Mouse (Mus musculus) cerebellum, adult 2 months (tissue): ENCODE data around the gene Plxnb2. TPM values are rescaled to one million over a fixed set of nuclear protein-coding genes. Genes with fewer than 3 reads are reported as not detected.
A peak's percentile ranks its signal among the peaks of the same experiment; 100 is the strongest.

Source experiments
- DNase-seq, 2 experiments: peaks; one replicate each; pipeline ENCODE4 v3.0.0; 2021
- H3K27ac ChIP-seq: fragments of 200-500 bp; 2 replicates; pipeline ENCODE4 v1.5.1; 2012; ENCODE audit warnings: low read length, control low read depth, inconsistent platforms; ENCODE audit not compliant: insufficient read depth
- H3K27me3 ChIP-seq: fragments of 200-500 bp; 2 replicates; pipeline ENCODE4 v1.6.1; 2012; ENCODE audit warnings: inconsistent platforms, mild to moderate bottlenecking, low read length, moderate library complexity; ENCODE audit not compliant: control insufficient read depth, insufficient read depth
- H3K4me1 ChIP-seq: fragments of 200-500 bp; 2 replicates; pipeline ENCODE4 v1.6.1; 2011; ENCODE audit warnings: low read length; ENCODE audit not compliant: control insufficient read depth, insufficient read depth
- H3K4me3 ChIP-seq: fragments of 200-500 bp; replicated peaks from 2 replicates; pipeline ENCODE3; 2011; ENCODE audit warnings: mild to moderate bottlenecking, low read depth, low read length, control low read depth; ENCODE audit not compliant: insufficient read depth
- CTCF ChIP-seq: fragments of 200-500 bp; IDR thresholded peaks from 2 replicates; pipeline ENCODE4 v1.5.1; 2011; ENCODE audit warnings: low read depth, mild to moderate bottlenecking, control low read depth, low read length, moderate library complexity, borderline replicate concordance; ENCODE audit not compliant: insufficient read depth
- POLR2A ChIP-seq: fragments of 200-500 bp; IDR thresholded peaks from 2 replicates; pipeline ENCODE4 v1.6.1; 2011; ENCODE audit warnings: low read length, control low read depth, borderline replicate concordance; ENCODE audit not compliant: insufficient read depth
- WGBS: fragments of 180-500 bp; shearing (Covaris S2); methylation state at CpG from one replicate; pipeline ENCODE4 v1.1.7; 2018; 5-methylcytosine and 5-hydroxymethylcytosine counted together
- polyA plus RNA-seq: library from polyadenylated mRNA; depleted of rRNA; stranded (reverse); fragments of >200 nt; gene quantifications from 2 replicates; pipeline ENCODE4 v1.2.3, GENCODE M21; 2012; rRNA removed

Plxnb2 gene
- polyA plus RNA-seq, result 127 and 141 TPM in 2 replicates

GRCm38 (mm10) chr15:89180571-89181229, at the start of gene Plxnb2:
Plxnb2 (minus strand) TSS chr15:89180788.
- WGBS, result under 1% methylated on average over 63 of the region's 72 CpGs
- Histone ChIP-seq H3K27me3 (no peaks in the 10 kb centered on the region), H3K27ac (peak within 1 kb of the TSS; percentile 93), H3K4me3 (peak within 1 kb of the TSS; percentile 81), H3K4me1 (peaks cover 52% of the 10 kb centered on the region)
- TF ChIP-seq POLR2A, result peak; percentile 56
- no peak for TF ChIP-seq CTCF
- DNase-seq, result peak; percentile 80 to 86

GRCm38 (mm10) chr15:89215611-89216233, 35.1 kb upstream of the Plxnb2 start:
- WGBS, result 26% methylated on average over 2 of the region's 2 CpGs
- Histone ChIP-seq H3K27ac (peak overlapping the region; percentile 70), H3K4me3 (peak overlapping the region; percentile 20), H3K27me3 (no peaks in the 10 kb centered on the region), H3K4me1 (peaks cover 5% of the 10 kb centered on the region; the same call in 1 of the 2 replicates)
- peak; percentile 70 to 83 for DNase-seq
- TF ChIP-seq CTCF, result no peak
- no peak for TF ChIP-seq POLR2A

GRCm38 (mm10) chr15:89214953-89215352, 34.4 kb upstream of the Plxnb2 start:
- H3K4me1 ChIP-seq, result peaks cover 7% of the 10 kb centered on the region; the same call in 1 of the 2 replicates
- H3K27ac ChIP-seq, result no peak overlapping the region
- TF ChIP-seq POLR2A (no peak), CTCF (no peak)
- WGBS, result 34% methylated on average over 3 of the region's 3 CpGs
- no peak overlapping the region for H3K4me3 ChIP-seq
- no peaks in the 10 kb centered on the region for H3K27me3 ChIP-seq
- peak; percentile 37 to 84 for DNase-seq

GRCm38 (mm10) chr15:89213517-89213916, 32.9 kb upstream of the Plxnb2 start:
- Histone ChIP-seq H3K4me3 (peak overlapping the region; percentile 58), H3K27me3 (no peaks in the 10 kb centered on the region), H3K4me1 (peaks cover 7% of the 10 kb centered on the region; the same call in 1 of the 2 replicates), H3K27ac (no peak overlapping the region)
- 16% methylated on average over 3 of the region's 3 CpGs for WGBS
- TF ChIP-seq POLR2A (no peak), CTCF (no peak)
- peak in 1 of 2 experiments; percentile 26 for DNase-seq

GRCm38 (mm10) chr15:89212495-89212894, 31.9 kb upstream of the Plxnb2 start:
- Histone ChIP-seq H3K4me3 (peak overlapping the region; percentile 96), H3K27me3 (no peaks in the 10 kb centered on the region), H3K27ac (peak overlapping the region; percentile 91; the same call in 1 of the 2 replicates), H3K4me1 (peaks cover 7% of the 10 kb centered on the region; the same call in 1 of the 2 replicates)
- TF ChIP-seq CTCF (no peak), POLR2A (no peak)
- WGBS, result 27% methylated on average over 6 of the region's 6 CpGs
- DNase-seq, result peak in 1 of 2 experiments; percentile 38

- Histone ChIP-seq H3K27me3 (no peaks in the 10 kb centered on the region), H3K4me3 (peak overlapping the region; percentile 96), H3K27ac (peak overlapping the region; percentile 91), H3K4me1 (peaks cover 7% of the 10 kb centered on the region; the same call in 1 of the 2 replicates)
- TF ChIP-seq POLR2A, result no peak
- TF ChIP-seq CTCF, result no peak
- WGBS, result 1% methylated on average over 35 of the region's 35 CpGs
- peak in 1 of 2 experiments; percentile 62 for DNase-seq
Measured at GRCm38 (mm10) chr15:89211716-89212461, 31.3 kb upstream of the Plxnb2 start.

- TF ChIP-seq CTCF (peak; percentile 16; the same call in 1 of the 2 replicates), POLR2A (peak; percentile 71)
- Histone ChIP-seq H3K27me3 (no peaks in the 10 kb centered on the region), H3K4me3 (peak within 1 kb of the TSS; percentile 96), H3K27ac (peak within 1 kb of the TSS; percentile 91), H3K4me1 (peaks cover 7% of the 10 kb centered on the region; the same call in 1 of the 2 replicates)
- peak; percentile 84 to 87 for DNase-seq
- WGBS, result 2% methylated on average over 52 of the region's 73 CpGs
Measured at GRCm38 (mm10) chr15:89210915-89211715, 30.5 kb upstream of the Plxnb2 start, which contains the start of gene Ppp6r2. Ppp6r2 (plus strand) TSS chr15:89211553.
